Mouse (Mus musculus) liver, embryonic 12.5 days (tissue): ENCODE data around the gene Cx3cl1. TPM values are rescaled to one million over a fixed set of nuclear protein-coding genes. Genes with fewer than 3 reads are reported as not detected.

Experiments used
- ATAC-seq: fragments of 200-750 bp; cut with Nextera tagmentation; 2 replicates; pipeline ENCODE4 v1.8.0; 2017; ENCODE audit warnings: moderate number of reproducible peaks, mild to moderate bottlenecking, moderate library complexity
- H3K27ac ChIP-seq: fragments of 300-500 bp; sonication (generic); 2 replicates; pipeline ENCODE4 v1.5.1; 2016; ENCODE audit warnings: mild to moderate bottlenecking
- H3K27me3 ChIP-seq: fragments of 300-500 bp; sonication (generic); replicated peaks from 2 replicates; pipeline ENCODE4 v1.6.1; 2016; ENCODE audit warnings: mild to moderate bottlenecking, moderate library complexity
- H3K36me3 ChIP-seq: fragments of 300-500 bp; sonication (generic); 2 replicates; pipeline ENCODE4 v1.6.1; 2016; ENCODE audit warnings: mild to moderate bottlenecking, moderate library complexity
- H3K4me1 ChIP-seq: fragments of 300-500 bp; sonication (generic); 2 replicates; pipeline ENCODE4 v1.6.1; 2016
- H3K4me2 ChIP-seq: fragments of 300-500 bp; sonication (generic); 2 replicates; pipeline ENCODE4 v1.6.1; 2016; ENCODE audit warnings: mild to moderate bottlenecking, moderate library complexity
- H3K4me3 ChIP-seq: fragments of 300-500 bp; sonication (generic); 2 replicates; pipeline ENCODE4 v1.5.1; 2016; ENCODE audit warnings: mild to moderate bottlenecking, moderate library complexity
- H3K9ac ChIP-seq: fragments of 300-500 bp; sonication (generic); 2 replicates; pipeline ENCODE4 v1.6.1; 2016; ENCODE audit warnings: mild to moderate bottlenecking, moderate library complexity
- H3K9me3 ChIP-seq: fragments of 300-500 bp; sonication (generic); replicated peaks from 2 replicates; pipeline ENCODE4 v1.6.1; 2016; ENCODE audit warnings: mild to moderate bottlenecking, moderate library complexity
- WGBS: fragments of 180-500 bp; shearing (Covaris S2); methylation state at CpG from one replicate; pipeline ENCODE4 v1.1.7; 2016; ENCODE audit not compliant: insufficient replicate concordance; 5-methylcytosine and 5-hydroxymethylcytosine counted together
- polyA plus RNA-seq: library from polyadenylated mRNA; unstranded; fragments of >200 nt; fragmentation: Nextera tagmentation; extraction: Ambion mirVana; gene quantifications from 2 replicates; pipeline ENCODE4 v1.2.1, GENCODE M21; 2016

Cx3cl1 gene
- polyA plus RNA-seq, 1 experiment from 2014 or later = 0.45 TPM

- Histone ChIP-seq H3K9ac (no peak within 1 kb of the TSS), H3K36me3 (no peaks in the 10 kb centered on the region), H3K27ac (no peak within 1 kb of the TSS), H3K4me3 (no peak within 1 kb of the TSS), H3K4me1 (peaks cover 8% of the 10 kb centered on the region), H3K27me3 (peaks cover 19% of the 10 kb centered on the region), H3K9me3 (no peaks in the 10 kb centered on the region), H3K4me2 (no peak within 1 kb of the TSS)
- 68% methylated on average over 7 of the region's 7 CpGs for WGBS
- no peak for ATAC-seq
These were observed 26.2 kb upstream of the Cx3cl1 start, which contains the start of gene Ccl22 for GRCm38 (mm10) chr8:94745476-94746184. Gene Ccl22, plus strand, starts transcription at chr8:94745590.

- no peak overlapping the region for H3K27ac ChIP-seq
- 68% methylated on average over 8 of the region's 8 CpGs for WGBS
- no peak overlapping the region for H3K9ac ChIP-seq
- H3K9me3 ChIP-seq = no peaks in the 10 kb centered on the region
- H3K4me1 ChIP-seq = peaks cover 8% of the 10 kb centered on the region
- peaks cover 19% of the 10 kb centered on the region for H3K27me3 ChIP-seq
- H3K4me2 ChIP-seq = no peak overlapping the region
- H3K4me3 ChIP-seq = no peak overlapping the region
- H3K36me3 ChIP-seq = no peaks in the 10 kb centered on the region
- ATAC-seq = no peak
These were observed 25.0 kb upstream of the Cx3cl1 start for GRCm38 (mm10) chr8:94746832-94747231.

- H3K9ac ChIP-seq = no peak overlapping the region
- peaks cover 24% of the 10 kb centered on the region for H3K27me3 ChIP-seq
- no peak overlapping the region for H3K4me3 ChIP-seq
- ATAC-seq = 0 out of 2 replicates have a peak, but pooled peaks have one; percentile 42
- H3K27ac ChIP-seq = no peak overlapping the region
- H3K4me2 ChIP-seq = no peak overlapping the region
- no peaks in the 10 kb centered on the region for H3K36me3 ChIP-seq
- H3K9me3 ChIP-seq = no peaks in the 10 kb centered on the region
- 54% methylated on average over 4 of the region's 4 CpGs for WGBS
- H3K4me1 ChIP-seq = peaks cover 8% of the 10 kb centered on the region
These were observed 23.4 kb upstream of the Cx3cl1 start for GRCm38 (mm10) chr8:94748363-94748762.

GRCm38 (mm10) chr8:94749942-94750341, 21.9 kb upstream of the Cx3cl1 start:
- H3K4me1 ChIP-seq = peaks cover 8% of the 10 kb centered on the region
- peaks cover 36% of the 10 kb centered on the region for H3K27me3 ChIP-seq
- H3K9me3 ChIP-seq = no peaks in the 10 kb centered on the region
- H3K9ac ChIP-seq = no peak overlapping the region
- no peaks in the 10 kb centered on the region for H3K36me3 ChIP-seq
- no peak overlapping the region for H3K4me3 ChIP-seq
- ATAC-seq = no peak
- no peak overlapping the region for H3K4me2 ChIP-seq
- H3K27ac ChIP-seq = no peak overlapping the region
- 77% methylated on average over 3 of the region's 3 CpGs for WGBS

GRCm38 (mm10) chr8:94751023-94751849, 20.6 kb upstream of the Cx3cl1 start:
- H3K27ac ChIP-seq = no peak overlapping the region
- peaks cover 43% of the 10 kb centered on the region for H3K27me3 ChIP-seq
- no peaks in the 10 kb centered on the region for H3K9me3 ChIP-seq
- H3K4me3 ChIP-seq = no peak overlapping the region
- H3K4me2 ChIP-seq = no peak overlapping the region
- no peak for ATAC-seq
- 63% methylated on average over 10 of the region's 10 CpGs for WGBS
- H3K9ac ChIP-seq = no peak overlapping the region
- H3K4me1 ChIP-seq = peaks cover 8% of the 10 kb centered on the region
- H3K36me3 ChIP-seq = no peaks in the 10 kb centered on the region

- 75% methylated on average over 2 of the region's 2 CpGs for WGBS
- H3K36me3 ChIP-seq = no peaks in the 10 kb centered on the region
- H3K9me3 ChIP-seq = no peaks in the 10 kb centered on the region
- H3K9ac ChIP-seq = no peak overlapping the region
- no peak for ATAC-seq
- H3K27me3 ChIP-seq = peaks cover 35% of the 10 kb centered on the region; the same call in 1 of the 2 replicates
- H3K27ac ChIP-seq = no peak overlapping the region
- H3K4me2 ChIP-seq = no peak overlapping the region
- H3K4me3 ChIP-seq = no peak overlapping the region
- no peaks in the 10 kb centered on the region for H3K4me1 ChIP-seq
These were observed 17.8 kb upstream of the Cx3cl1 start for GRCm38 (mm10) chr8:94754006-94754405.

GRCm38 (mm10) chr8:94754486-94754885, 17.3 kb upstream of the Cx3cl1 start:
- no peak for ATAC-seq
- Histone ChIP-seq H3K36me3 (no peaks in the 10 kb centered on the region), H3K9me3 (no peaks in the 10 kb centered on the region), H3K4me2 (no peak overlapping the region), H3K27ac (no peak overlapping the region), H3K4me1 (no peaks in the 10 kb centered on the region), H3K4me3 (no peak overlapping the region), H3K9ac (no peak overlapping the region), H3K27me3 (peaks cover 34% of the 10 kb centered on the region; the same call in 1 of the 2 replicates)
- 67% methylated on average over 2 of the region's 2 CpGs for WGBS

GRCm38 (mm10) chr8:94767035-94767434, 4.8 kb upstream of the Cx3cl1 start:
- no peak for ATAC-seq
- Histone ChIP-seq H3K9me3 (no peaks in the 10 kb centered on the region), H3K27ac (no peak overlapping the region), H3K9ac (no peak overlapping the region), H3K4me2 (no peak overlapping the region), H3K36me3 (no peaks in the 10 kb centered on the region), H3K27me3 (peaks cover 73% of the 10 kb centered on the region), H3K4me3 (no peak overlapping the region), H3K4me1 (peaks cover 31% of the 10 kb centered on the region)
- 63% methylated on average over 9 of the region's 9 CpGs for WGBS

- peak; percentile 73 for ATAC-seq
- Histone ChIP-seq H3K9ac (no peak overlapping the region), H3K27ac (no peak overlapping the region), H3K4me2 (0 out of 2 replicates have a peak overlapping the region, but pooled peaks have one; percentile 1), H3K9me3 (no peaks in the 10 kb centered on the region), H3K27me3 (peaks cover 99% of the 10 kb centered on the region), H3K4me3 (no peak overlapping the region), H3K36me3 (no peaks in the 10 kb centered on the region), H3K4me1 (peaks cover 30% of the 10 kb centered on the region)
- WGBS = 37% methylated on average over 6 of the region's 6 CpGs
These were observed 864 bp upstream of the Cx3cl1 start for GRCm38 (mm10) chr8:94770945-94771344.

GRCm38 (mm10) chr8:94773048-94773447, 1.2 kb downstream of the Cx3cl1 start:
- Histone ChIP-seq H3K4me3 (no peak overlapping the region), H3K4me2 (no peak overlapping the region), H3K9ac (no peak overlapping the region), H3K27ac (no peak overlapping the region), H3K27me3 (peaks cover 93% of the 10 kb centered on the region), H3K9me3 (no peaks in the 10 kb centered on the region), H3K36me3 (no peaks in the 10 kb centered on the region), H3K4me1 (peaks cover 34% of the 10 kb centered on the region)
- ATAC-seq = no peak
- 53% methylated on average over 6 of the region's 6 CpGs for WGBS

GRCm38 (mm10) chr8:94773700-94774171, 1.9 kb downstream of the Cx3cl1 start:
- no peak overlapping the region for H3K4me2 ChIP-seq
- no peak overlapping the region for H3K9ac ChIP-seq
- H3K36me3 ChIP-seq = no peaks in the 10 kb centered on the region
- WGBS = 58% methylated on average over 12 of the region's 12 CpGs
- peaks cover 39% of the 10 kb centered on the region for H3K4me1 ChIP-seq
- H3K9me3 ChIP-seq = no peaks in the 10 kb centered on the region
- ATAC-seq = no peak
- no peak overlapping the region for H3K4me3 ChIP-seq
- peaks cover 91% of the 10 kb centered on the region for H3K27me3 ChIP-seq
- H3K27ac ChIP-seq = no peak overlapping the region

GRCm38 (mm10) chr8:94774601-94775000, 2.8 kb downstream of the Cx3cl1 start:
- Histone ChIP-seq H3K9me3 (no peaks in the 10 kb centered on the region), H3K4me1 (peaks cover 48% of the 10 kb centered on the region), H3K9ac (no peak overlapping the region), H3K27me3 (peaks cover 84% of the 10 kb centered on the region), H3K36me3 (no peaks in the 10 kb centered on the region), H3K27ac (no peak overlapping the region), H3K4me2 (no peak overlapping the region), H3K4me3 (no peak overlapping the region)
- 68% methylated on average over 1 of the region's 1 CpGs for WGBS
- no peak for ATAC-seq
